Mouse (Mus musculus) embryonic fibroblast, embryonic 13.5 days (primary cell): ENCODE measurements around the gene Gm20425.
A peak's percentile ranks its signal among the peaks of the same experiment; 100 is the strongest.

Experiments used
- CTCF ChIP-seq: IDR thresholded peaks from 2 replicates; pipeline ENCODE4 v1.5.1; 2011; ENCODE audit warnings: mild to moderate bottlenecking, control low read depth, low read length, moderate library complexity, borderline replicate concordance; ENCODE audit not compliant: insufficient read depth
- POLR2A ChIP-seq: IDR thresholded peaks from 2 replicates; pipeline ENCODE4 v1.6.1; 2011; ENCODE audit warnings: low read depth, mild to moderate bottlenecking, control low read depth, low read length, moderate library complexity

- TF ChIP-seq CTCF (no peak), POLR2A (peak; percentile 76)
These were observed 28.4 kb downstream of the Gm20425 start, which contains the start of gene Srprb for GRCm38 (mm10) chr9:103201561-103202260.
